Mouse (Mus musculus): ENCODE data around the gene Gpr87. TPM values are rescaled to one million over a fixed set of nuclear protein-coding genes. Genes with fewer than 3 reads are reported as not detected.

The Gpr87 gene
- total and polyA plus RNA-seq, 3 experiments = not detected

GRCm38 (mm10) chr3:59160465-59160864, 34.4 kb downstream of the Gpr87 start:
- Histone ChIP-seq H3K27ac (ENCODE audit: control insufficient read depth, low read depth, low read length) (no peak overlapping the region), H3K36me3 (ENCODE audit: control insufficient read depth in 1 of 2, insufficient read depth in 2 of 2, low read length in 2 of 2) (peaks cover 0 to 3% of the 10 kb centered on the region in 2 experiments; a peak in 2 of 4 replicates)
- TF ChIP-seq RCOR1 (IDR thresholded peaks at IDR 0.05; ENCODE audit: low read depth, low read length) (no peak), GATA1 (IDR thresholded peaks at IDR 0.05; ENCODE audit: low read depth, low read length) (peak; percentile 53; the same call in 1 of the 2 replicates)

GRCm38 (mm10) chr3:59157048-59157447, 37.9 kb downstream of the Gpr87 start:
- DNase-seq (ENCODE audit: low read depth, low spot score) = no peak
- TF ChIP-seq KAT2A (conservative IDR thresholded peaks at IDR 0.05; ENCODE audit: low read depth, low read length) = no peak
- no peak for TF ChIP-seq MXI1 (IDR thresholded peaks at IDR 0.05; ENCODE audit: low read depth, low read length)
- no peak for TF ChIP-seq USF2 (IDR thresholded peaks at IDR 0.05; ENCODE audit: borderline replicate concordance in 1 of 2, insufficient read depth in 1 of 2, low read depth in 1 of 2, low read length in 2 of 2)
- no peak for TF ChIP-seq ETS1 (IDR thresholded peaks at IDR 0.05; ENCODE audit: low read depth, low read length)
- no peak for TF ChIP-seq JUND (IDR thresholded peaks at IDR 0.05; ENCODE audit: low read depth, low read length)
- TF ChIP-seq RCOR1 (IDR thresholded peaks at IDR 0.05; ENCODE audit: low read depth, low read length) = no peak
- TF ChIP-seq POLR2AphosphoS5 (IDR thresholded peaks at IDR 0.05; ENCODE audit: borderline replicate concordance, low read depth, low read length) = no peak
- no peak overlapping the region for H3K9ac ChIP-seq (ENCODE audit: control insufficient read depth, low read depth, low read length, poor library complexity, severe bottlenecking)
- no peaks in the 10 kb centered on the region for H3K9me3 ChIP-seq (replicated peaks; ENCODE audit: insufficient read depth, low read length)
- H3K79me2 ChIP-seq (ENCODE audit: control insufficient read depth, insufficient read depth, low read length, poor library complexity) = no peaks in the 10 kb centered on the region
- peaks cover 0 to 12% of the 10 kb centered on the region in 2 experiments; a peak in 2 of 4 replicates for H3K36me3 ChIP-seq (ENCODE audit: control insufficient read depth in 1 of 2, insufficient read depth in 2 of 2, low read length in 2 of 2)
- no peak overlapping the region for H3K27ac ChIP-seq (ENCODE audit: control insufficient read depth, low read depth, low read length)
- H3K4me1 ChIP-seq (ENCODE audit: control insufficient read depth in 1 of 2, insufficient read depth in 2 of 2, low read length in 2 of 2) = peaks cover 5 to 7% of the 10 kb centered on the region in 2 experiments; a peak in 2 of 4 replicates
- H3K4me3 ChIP-seq (ENCODE audit: control insufficient read depth in 1 of 2, insufficient read depth in 1 of 2, low read depth in 2 of 2, low read length in 2 of 2) = no peak overlapping the region
- H3K27me3 ChIP-seq (ENCODE audit: control insufficient read depth in 1 of 2, insufficient read depth in 2 of 2, low read length in 2 of 2) = no peaks in the 10 kb centered on the region

More at GRCm38 (mm10) chr3:59160465-59160864, 34.4 kb downstream of the Gpr87 start:
- Histone ChIP-seq H3K79me2 (ENCODE audit: control insufficient read depth, insufficient read depth, low read length, poor library complexity) (no peaks in the 10 kb centered on the region), H3K4me1 (ENCODE audit: control insufficient read depth in 1 of 2, insufficient read depth in 2 of 2, low read length in 2 of 2) (peaks cover 0 to 2% of the 10 kb centered on the region in 2 experiments; a peak in 1 of 4 replicates), H3K27me3 (ENCODE audit: control insufficient read depth in 1 of 2, insufficient read depth in 2 of 2, low read length in 2 of 2) (no peaks in the 10 kb centered on the region; a peak in 1 of 4 replicates), H3K9ac (ENCODE audit: control insufficient read depth, low read depth, low read length, poor library complexity, severe bottlenecking) (no peak overlapping the region), H3K9me3 (replicated peaks; ENCODE audit: insufficient read depth, low read length) (no peaks in the 10 kb centered on the region), H3K4me3 (ENCODE audit: control insufficient read depth in 1 of 2, insufficient read depth in 1 of 2, low read depth in 2 of 2, low read length in 2 of 2) (no peak overlapping the region)
- DNase-seq (ENCODE audit: low read depth, low spot score) = no peak

GRCm38 (mm10) chr3:59155404-59155803, 39.5 kb downstream of the Gpr87 start:
- TF ChIP-seq EP300 (IDR thresholded peaks at IDR 0.05; ENCODE audit: low read depth in 1 of 2, low read length in 2 of 2) (no peak), CHD2 (IDR thresholded peaks at IDR 0.05; ENCODE audit: low read length) (no peak), MYC (IDR thresholded peaks at IDR 0.05; ENCODE audit: low read depth, low read length) (no peak), ZKSCAN1 (IDR thresholded peaks at IDR 0.05; ENCODE audit: low read depth, low read length) (no peak), MAZ (IDR thresholded peaks at IDR 0.05; ENCODE audit: low read depth, low read length) (no peak), TCF12 (IDR thresholded peaks at IDR 0.05; ENCODE audit: low read depth, low read length) (no peak), KAT2A (conservative IDR thresholded peaks at IDR 0.05; ENCODE audit: low read depth, low read length) (no peak), BHLHE40 (IDR thresholded peaks at IDR 0.05; ENCODE audit: borderline replicate concordance, low read depth, low read length) (no peak), ETS1 (IDR thresholded peaks at IDR 0.05; ENCODE audit: low read depth, low read length) (no peak), MAFK (IDR thresholded peaks at IDR 0.05; ENCODE audit: borderline replicate concordance, low read depth, low read length) (no peak), GABPA (IDR thresholded peaks at IDR 0.05; ENCODE audit: low read depth, low read length) (no peak), GATA1 (IDR thresholded peaks at IDR 0.05; ENCODE audit: low read depth, low read length) (no peak), NELFE (IDR thresholded peaks at IDR 0.05; ENCODE audit: low read depth, low read length) (no peak), CTCF (IDR thresholded peaks at IDR 0.05 in 2 of 3, conservative IDR thresholded peaks at IDR 0.05 in 1 of 3; ENCODE audit: control insufficient read depth in 1 of 3, insufficient read depth in 1 of 3, low read depth in 2 of 3, low read length in 3 of 3, poor library complexity in 1 of 3, severe bottlenecking in 1 of 3) (no peak), RCOR1 (IDR thresholded peaks at IDR 0.05; ENCODE audit: low read depth, low read length) (no peak), MEF2A (IDR thresholded peaks at IDR 0.05; ENCODE audit: extremely low read depth, insufficient replicate concordance, low read depth, low read length, poor library complexity, severe bottlenecking) (no peak), ELF1 (IDR thresholded peaks at IDR 0.05; ENCODE audit: low read depth, low read length) (no peak), POLR2AphosphoS5 (IDR thresholded peaks at IDR 0.05; ENCODE audit: borderline replicate concordance, low read depth, low read length) (no peak), JUND (IDR thresholded peaks at IDR 0.05; ENCODE audit: low read depth, low read length) (no peak), UBTF (IDR thresholded peaks at IDR 0.05; ENCODE audit: borderline replicate concordance, insufficient read depth, low read depth, low read length) (no peak)
- H3K4me3 ChIP-seq (ENCODE audit: control insufficient read depth in 1 of 2, insufficient read depth in 1 of 2, low read depth in 2 of 2, low read length in 2 of 2) = no peak overlapping the region
- H3K36me3 ChIP-seq (ENCODE audit: control insufficient read depth in 1 of 2, insufficient read depth in 2 of 2, low read length in 2 of 2) = peaks cover 0 to 16% of the 10 kb centered on the region in 2 experiments; a peak in 2 of 4 replicates
- H3K9ac ChIP-seq (ENCODE audit: control insufficient read depth, low read depth, low read length, poor library complexity, severe bottlenecking) = no peak overlapping the region
- H3K4me1 ChIP-seq (ENCODE audit: control insufficient read depth in 1 of 2, insufficient read depth in 2 of 2, low read length in 2 of 2) = peaks cover 8% of the 10 kb centered on the region in 2 experiments; a peak in 2 of 4 replicates
- H3K79me2 ChIP-seq (ENCODE audit: control insufficient read depth, insufficient read depth, low read length, poor library complexity) = no peaks in the 10 kb centered on the region
- H3K9me3 ChIP-seq (replicated peaks; ENCODE audit: insufficient read depth, low read length) = no peaks in the 10 kb centered on the region
- H3K27me3 ChIP-seq (ENCODE audit: control insufficient read depth in 1 of 2, insufficient read depth in 2 of 2, low read length in 2 of 2) = no peaks in the 10 kb centered on the region
- H3K27ac ChIP-seq (ENCODE audit: control insufficient read depth, low read depth, low read length) = no peak overlapping the region
- DNase-seq (ENCODE audit: low read depth, low spot score) = no peak
